Mouse (Mus musculus) liver, embryonic 15.5 days (tissue): ENCODE data around the gene Cuzd1. TPM values are rescaled to one million over a fixed set of nuclear protein-coding genes. Genes with fewer than 3 reads are reported as not detected.
A peak's percentile ranks its signal among the peaks of the same experiment; 100 is the strongest.

Experiments used
- ATAC-seq: fragments of 200-750 bp; cut with Nextera tagmentation; 2 replicates; pipeline ENCODE4 v1.8.0; 2017; ENCODE audit warnings: moderate number of reproducible peaks, mild to moderate bottlenecking, moderate library complexity; ENCODE audit not compliant: insufficient read depth
- H3K27ac ChIP-seq: fragments of 300-500 bp; sonication (generic); replicated peaks from 2 replicates; pipeline ENCODE4 v1.5.1; 2015; ENCODE audit warnings: mild to moderate bottlenecking, inconsistent platforms
- H3K27me3 ChIP-seq: fragments of 300-500 bp; sonication (generic); 2 replicates; pipeline ENCODE4 v1.6.1; 2015; ENCODE audit warnings: mild to moderate bottlenecking, inconsistent platforms
- H3K36me3 ChIP-seq: fragments of 300-500 bp; sonication (generic); replicated peaks from 2 replicates; pipeline ENCODE4 v1.6.1; 2015; ENCODE audit warnings: moderate library complexity, mild to moderate bottlenecking, inconsistent platforms
- H3K4me1 ChIP-seq: fragments of 300-500 bp; sonication (generic); replicated peaks from 2 replicates; pipeline ENCODE4 v1.6.1; 2015; ENCODE audit warnings: inconsistent platforms
- H3K4me2 ChIP-seq: fragments of 300-500 bp; sonication (generic); 2 replicates; pipeline ENCODE4 v1.6.1; 2015; ENCODE audit warnings: moderate library complexity, mild to moderate bottlenecking, inconsistent platforms
- H3K4me3 ChIP-seq: fragments of 300-500 bp; sonication (generic); replicated peaks from 2 replicates; pipeline ENCODE4 v1.5.1; 2015; ENCODE audit warnings: mild to moderate bottlenecking, inconsistent platforms
- H3K9ac ChIP-seq: fragments of 300-500 bp; sonication (generic); 2 replicates; pipeline ENCODE4 v1.6.1; 2015; ENCODE audit warnings: moderate library complexity, mild to moderate bottlenecking, inconsistent platforms
- H3K9me3 ChIP-seq: fragments of 300-500 bp; sonication (generic); replicated peaks from 2 replicates; pipeline ENCODE4 v1.6.1; 2016; ENCODE audit warnings: inconsistent platforms
- WGBS: fragments of 180-500 bp; shearing (Covaris S2); methylation state at CpG from one replicate; pipeline ENCODE4 v1.1.7; 2015; ENCODE audit warnings: mixed read lengths; ENCODE audit not compliant: insufficient replicate concordance; 5-methylcytosine and 5-hydroxymethylcytosine counted together
- polyA plus RNA-seq: library from polyadenylated mRNA; unstranded; fragments of >200 nt; fragmentation: Nextera tagmentation; extraction: Ambion mirVana; gene quantifications from 2 replicates; pipeline ENCODE4 v1.2.1, GENCODE M21; 2015

The Cuzd1 gene
- polyA plus RNA-seq, result not detected in 2 replicates

DNA sequence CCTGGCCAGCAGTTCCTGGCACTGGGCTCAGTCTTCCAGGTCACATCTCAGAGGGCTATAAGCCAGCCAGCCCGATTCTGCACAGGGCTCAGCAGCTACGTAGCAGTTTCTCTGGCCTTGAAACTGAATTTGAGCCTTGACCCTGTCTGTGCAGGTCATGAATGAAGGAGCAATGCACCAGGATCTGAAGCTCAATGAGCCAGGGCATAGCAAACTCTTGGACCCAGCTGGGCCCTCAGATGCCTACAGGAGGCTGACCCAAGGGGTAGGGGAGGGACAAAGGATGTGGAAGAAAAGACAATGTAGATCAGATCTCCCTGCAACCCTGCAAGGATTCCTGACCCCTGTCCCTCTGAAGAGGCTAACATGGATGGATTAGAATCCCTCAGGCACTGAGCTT is at the start of gene Cuzd1:
Cuzd1 (minus strand) TSS at position 101 of the 400 bp plus-strand sequence.
- no peak within 1 kb of the TSS for H3K4me3 ChIP-seq
- no peak within 1 kb of the TSS for H3K27ac ChIP-seq
- no peak for ATAC-seq
- H3K4me2 ChIP-seq, result no peak within 1 kb of the TSS
- H3K9me3 ChIP-seq, result no peaks in the 10 kb centered on the region
- H3K4me1 ChIP-seq, result no peaks in the 10 kb centered on the region
- 69% methylated on average over 2 of the region's 2 CpGs for WGBS
- no peak within 1 kb of the TSS for H3K9ac ChIP-seq
- H3K36me3 ChIP-seq, result no peaks in the 10 kb centered on the region
- no peaks in the 10 kb centered on the region for H3K27me3 ChIP-seq

DNA sequence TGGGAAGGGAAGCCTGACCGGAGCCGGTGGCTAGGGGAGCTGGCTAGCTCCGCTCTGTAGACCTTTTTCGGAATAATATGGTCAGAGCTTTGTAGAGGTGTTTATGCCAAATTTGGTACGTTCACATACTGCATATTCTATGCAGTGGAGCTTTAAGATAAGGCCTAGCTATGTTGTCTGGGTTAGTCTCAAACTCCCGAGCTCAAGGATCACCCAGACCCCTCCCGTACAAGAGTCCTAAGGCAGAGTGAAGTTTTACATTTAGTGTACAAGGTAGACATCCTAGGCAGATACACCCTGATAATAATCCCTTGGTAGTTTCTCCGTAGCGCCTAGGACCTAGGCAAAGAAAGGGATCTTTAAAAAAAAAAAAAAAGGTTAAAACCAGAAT is 49.4 kb upstream of the Cuzd1 start:
- Histone ChIP-seq H3K27me3 (peaks cover 7% of the 10 kb centered on the region), H3K4me2 (peak overlapping the region; percentile 97), H3K9me3 (no peaks in the 10 kb centered on the region), H3K27ac (peak overlapping the region; percentile 93), H3K36me3 (no peaks in the 10 kb centered on the region), H3K4me3 (peak overlapping the region; percentile 84), H3K9ac (peak overlapping the region; percentile 78), H3K4me1 (peaks cover 24% of the 10 kb centered on the region)
- ATAC-seq, result no peak; the same call in 1 of the 2 replicates
- 2% methylated on average over 9 of the region's 9 CpGs for WGBS

DNA sequence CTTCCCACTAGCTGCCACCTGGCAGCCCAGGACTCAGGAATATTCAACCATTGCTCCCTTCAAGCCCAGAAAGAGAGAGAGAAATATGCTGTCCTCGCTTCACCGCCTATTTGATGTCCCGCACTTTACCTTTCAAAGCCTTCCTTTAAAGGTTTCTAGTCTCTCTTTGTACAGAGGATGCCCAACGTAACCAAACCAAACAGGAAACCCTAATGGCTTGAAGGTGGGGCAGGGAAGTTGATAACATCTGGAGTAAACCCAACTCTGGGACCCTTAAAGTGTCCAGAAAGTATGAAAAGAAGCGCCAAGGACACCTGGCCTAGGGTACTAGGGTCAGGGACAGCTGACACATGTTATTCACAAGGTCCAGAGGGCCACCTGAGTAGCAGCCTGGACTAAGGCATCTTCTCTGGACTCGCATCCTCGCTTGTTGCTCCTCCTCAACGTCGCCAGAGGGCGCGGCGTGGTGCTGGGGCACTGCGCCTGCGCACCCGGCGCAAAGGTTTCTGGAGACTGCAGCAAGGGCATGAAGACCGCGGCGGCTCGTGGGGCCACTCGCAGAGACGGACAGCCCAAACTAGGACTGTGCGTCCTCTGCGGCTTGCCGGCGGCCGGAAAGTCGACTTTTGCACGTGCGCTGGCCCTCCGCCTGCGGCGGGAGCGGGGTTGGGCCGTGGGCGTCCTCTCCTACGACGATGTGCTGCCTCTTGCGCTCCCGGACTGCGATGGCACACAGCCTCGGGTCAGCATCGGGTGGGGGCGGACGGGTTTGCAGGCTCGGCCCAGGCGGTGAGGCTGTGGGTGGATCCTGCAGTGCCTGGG is 48.8 kb upstream of the Cuzd1 start, which contains the start of gene Pstk:
Pstk (plus strand) TSS at position 494 of the 822 bp plus-strand sequence.
- Histone ChIP-seq H3K4me2 (peak within 1 kb of the TSS; percentile 97), H3K9me3 (no peaks in the 10 kb centered on the region), H3K27ac (peak within 1 kb of the TSS; percentile 93), H3K4me1 (peaks cover 24% of the 10 kb centered on the region), H3K36me3 (no peaks in the 10 kb centered on the region), H3K27me3 (peaks cover 7% of the 10 kb centered on the region), H3K4me3 (peak within 1 kb of the TSS; percentile 84), H3K9ac (peak within 1 kb of the TSS; percentile 78)
- ATAC-seq, result peak; percentile 95
- 1% methylated on average over 47 of the region's 47 CpGs for WGBS

DNA sequence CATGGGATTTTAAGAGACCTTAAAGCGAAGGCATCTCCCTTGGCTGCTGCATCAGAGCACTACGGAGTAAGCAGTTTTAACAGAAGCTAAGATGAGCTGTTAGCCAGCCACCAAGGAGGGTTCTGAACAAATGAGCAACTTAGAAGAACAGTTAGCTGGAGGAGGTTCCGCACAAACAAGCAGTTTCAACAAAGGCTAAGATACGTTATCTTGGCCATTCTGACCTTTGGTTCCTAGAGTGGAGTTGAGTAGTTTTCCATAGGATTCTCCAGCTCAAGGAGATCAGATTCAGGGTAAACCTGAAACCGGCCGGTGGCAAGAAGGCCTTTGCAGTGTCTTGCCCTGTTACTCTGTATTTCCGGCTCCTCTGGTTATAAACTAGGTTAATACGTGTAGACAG is 42.0 kb upstream of the Cuzd1 start:
- WGBS, result 92% methylated on average over 8 of the region's 8 CpGs
- Histone ChIP-seq H3K27ac (no peak overlapping the region), H3K9ac (no peak overlapping the region), H3K4me2 (no peak overlapping the region), H3K4me3 (no peak overlapping the region), H3K9me3 (no peaks in the 10 kb centered on the region), H3K36me3 (0 out of 2 replicates have a peak, but pooled peaks cover 9% of the 10 kb centered on the region), H3K27me3 (peaks cover 10% of the 10 kb centered on the region), H3K4me1 (peaks cover 22% of the 10 kb centered on the region)
- no peak for ATAC-seq

DNA sequence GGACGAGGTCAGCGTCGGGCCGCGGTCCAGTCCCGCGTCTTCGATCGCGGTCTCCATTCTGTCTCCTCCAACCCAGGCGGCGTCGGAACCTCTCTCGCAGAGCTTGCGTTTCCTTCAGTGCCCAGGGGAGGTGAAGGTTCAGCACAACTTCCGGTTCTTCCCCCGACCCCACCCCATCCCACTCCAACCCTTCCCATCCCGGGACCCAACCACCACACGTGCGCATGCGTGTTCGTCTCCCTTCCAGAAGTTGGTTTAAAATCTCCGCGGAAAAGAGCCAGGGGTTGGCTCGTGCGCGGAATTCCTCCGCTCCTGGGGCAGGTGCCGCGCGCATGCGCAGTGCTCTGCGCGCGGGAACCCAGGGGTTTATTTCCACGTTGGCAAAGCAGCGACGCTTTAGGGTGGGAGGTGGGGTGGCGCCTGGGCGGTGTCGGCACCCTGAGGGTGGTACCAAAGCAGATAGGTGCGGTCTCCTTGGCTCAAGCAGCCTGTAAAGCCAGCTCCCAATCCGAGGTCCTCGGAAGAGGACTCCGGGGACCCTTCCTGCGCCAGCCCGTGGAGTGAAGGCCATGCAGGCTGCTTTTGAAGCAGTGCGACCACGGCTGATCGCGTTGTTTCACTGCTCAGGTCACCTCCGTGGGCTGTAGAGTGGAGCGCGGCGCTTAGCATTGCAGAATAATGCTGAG is 40.7 kb upstream of the Cuzd1 start, which contains the start of gene 2310057M21Rik:
2310057M21Rik (minus strand) TSS at position 145 of the 686 bp plus-strand sequence.
- Histone ChIP-seq H3K9me3 (no peaks in the 10 kb centered on the region), H3K36me3 (peaks cover 22% of the 10 kb centered on the region), H3K4me2 (peak within 1 kb of the TSS; percentile 95), H3K27ac (peak within 1 kb of the TSS; percentile 91), H3K9ac (peak within 1 kb of the TSS; percentile 92), H3K4me3 (peak within 1 kb of the TSS; percentile 98), H3K4me1 (peaks cover 22% of the 10 kb centered on the region), H3K27me3 (peaks cover 10% of the 10 kb centered on the region)
- WGBS, result under 1% methylated on average over 55 of the region's 55 CpGs
- ATAC-seq, result peak; percentile 94

DNA sequence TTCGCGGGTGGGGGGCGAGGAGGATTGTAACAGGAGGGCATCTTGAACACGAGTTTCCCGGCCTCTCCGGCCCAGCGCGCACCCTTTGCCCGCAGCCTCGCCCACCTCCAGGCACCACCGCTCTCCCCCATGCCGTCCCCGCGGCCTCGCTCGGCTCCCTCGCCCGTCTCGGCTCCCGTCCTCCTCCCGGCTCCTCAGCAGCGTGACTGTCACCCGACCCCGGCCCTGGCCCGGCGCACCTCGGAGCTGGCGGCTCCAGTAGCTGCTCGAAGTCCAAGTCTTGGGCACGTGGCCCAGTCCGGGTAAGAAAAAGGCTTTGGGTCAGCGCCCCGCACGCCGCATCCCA is 40.1 kb upstream of the Cuzd1 start:
- Histone ChIP-seq H3K4me3 (peak overlapping the region; percentile 98), H3K27me3 (peaks cover 7% of the 10 kb centered on the region), H3K27ac (peak overlapping the region; percentile 91), H3K36me3 (peaks cover 27% of the 10 kb centered on the region), H3K4me1 (peaks cover 22% of the 10 kb centered on the region), H3K9ac (peak overlapping the region; percentile 92), H3K4me2 (peak overlapping the region; percentile 95), H3K9me3 (no peaks in the 10 kb centered on the region)
- WGBS, result under 1% methylated on average over 35 of the region's 35 CpGs
- ATAC-seq, result peak; percentile 67

DNA sequence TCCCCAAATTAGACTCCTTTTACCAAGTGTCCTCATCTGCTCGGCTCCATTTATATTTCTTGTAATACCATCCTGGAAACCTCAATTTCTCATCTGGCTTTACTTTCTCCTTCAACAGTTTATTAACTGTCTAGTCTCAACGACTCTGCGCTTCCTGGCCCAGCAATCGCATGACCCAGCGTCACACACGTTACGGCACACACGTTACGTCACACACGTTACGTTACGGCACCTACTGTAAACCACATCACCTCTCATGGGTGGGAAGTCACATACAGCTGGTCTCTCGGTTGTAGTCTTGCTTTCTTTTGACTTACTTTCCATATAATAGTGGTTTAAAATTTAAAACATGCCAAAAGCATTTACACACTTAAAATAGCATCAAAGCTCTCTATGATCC is 34.0 kb upstream of the Cuzd1 start:
- Histone ChIP-seq H3K27ac (no peak overlapping the region), H3K27me3 (no peaks in the 10 kb centered on the region), H3K4me3 (no peak overlapping the region), H3K4me2 (no peak overlapping the region), H3K9me3 (no peaks in the 10 kb centered on the region), H3K36me3 (peaks cover 65% of the 10 kb centered on the region), H3K4me1 (peaks cover 3% of the 10 kb centered on the region), H3K9ac (no peak overlapping the region)
- no peak for ATAC-seq
- 80% methylated on average over 13 of the region's 13 CpGs for WGBS

DNA sequence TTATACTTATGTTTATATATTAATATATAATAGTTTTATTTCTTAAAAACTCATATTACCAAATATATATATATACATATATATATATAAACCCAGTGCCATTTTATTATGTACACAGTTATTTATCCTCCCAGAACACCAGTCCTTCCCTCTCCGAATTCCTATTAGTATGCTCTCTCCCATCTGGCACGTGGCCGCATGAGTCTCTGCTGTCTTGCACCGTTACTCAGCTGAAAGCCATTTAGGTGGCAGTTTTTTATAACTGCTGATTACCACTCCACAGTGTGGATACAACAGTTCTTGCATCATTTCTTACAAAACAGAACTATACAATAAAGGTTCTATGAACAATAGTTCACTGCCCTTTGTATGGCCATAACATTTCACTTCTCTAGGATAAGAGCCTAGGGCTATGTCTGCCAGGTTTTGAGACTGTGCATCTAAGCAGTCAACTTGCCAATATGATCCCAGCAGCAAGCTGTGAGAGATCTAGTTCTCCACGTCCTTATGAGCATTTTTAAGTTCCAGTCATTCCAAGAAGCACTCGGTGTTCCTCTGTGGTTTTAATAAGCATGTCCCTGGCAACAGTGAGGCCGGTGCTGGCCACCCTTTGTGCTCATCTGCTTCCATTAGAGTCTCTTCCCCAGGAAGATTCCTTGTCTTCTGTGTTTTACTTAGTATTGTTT is 23.9 kb upstream of the Cuzd1 start:
- Histone ChIP-seq H3K4me2 (no peak overlapping the region), H3K4me1 (no peaks in the 10 kb centered on the region), H3K4me3 (no peak overlapping the region), H3K27me3 (no peaks in the 10 kb centered on the region), H3K27ac (no peak overlapping the region), H3K9me3 (no peaks in the 10 kb centered on the region), H3K9ac (no peak overlapping the region), H3K36me3 (peaks cover 57% of the 10 kb centered on the region)
- no peak for ATAC-seq
- WGBS, result 84% methylated on average over 7 of the region's 7 CpGs

DNA sequence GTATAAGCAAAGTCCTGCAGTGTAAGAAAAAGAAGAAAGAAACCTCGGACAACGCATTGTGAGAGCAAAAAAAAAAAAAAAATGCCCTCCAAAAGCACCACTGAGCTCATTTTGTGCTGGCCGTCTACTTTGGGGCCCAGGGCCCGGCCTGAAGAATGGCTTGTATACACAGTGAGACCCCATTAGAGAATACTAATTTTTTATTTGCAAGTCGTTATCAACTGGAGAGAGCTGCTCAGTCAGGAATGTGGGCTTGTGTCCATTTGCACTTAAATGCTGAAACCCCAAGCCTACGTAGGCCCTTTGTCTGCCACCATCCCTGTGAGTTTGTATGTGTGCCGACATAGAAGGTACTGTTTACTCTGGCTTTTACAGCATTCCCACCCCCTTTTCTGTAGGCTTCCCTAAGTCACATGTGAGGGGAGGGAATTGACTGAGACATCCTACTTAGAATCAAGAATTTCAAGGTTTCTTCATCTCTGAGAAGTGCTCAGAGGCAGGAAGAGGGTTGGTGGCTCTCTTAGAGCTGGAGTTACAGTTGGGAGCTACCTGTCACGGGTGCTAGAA is 15.5 kb upstream of the Cuzd1 start:
- Histone ChIP-seq H3K27me3 (no peaks in the 10 kb centered on the region), H3K9ac (no peak overlapping the region), H3K9me3 (no peaks in the 10 kb centered on the region), H3K4me1 (no peaks in the 10 kb centered on the region), H3K4me2 (no peak overlapping the region), H3K4me3 (no peak overlapping the region), H3K27ac (no peak overlapping the region), H3K36me3 (peaks cover 28% of the 10 kb centered on the region)
- no peak for ATAC-seq
- WGBS, result 65% methylated on average over 8 of the region's 8 CpGs

DNA sequence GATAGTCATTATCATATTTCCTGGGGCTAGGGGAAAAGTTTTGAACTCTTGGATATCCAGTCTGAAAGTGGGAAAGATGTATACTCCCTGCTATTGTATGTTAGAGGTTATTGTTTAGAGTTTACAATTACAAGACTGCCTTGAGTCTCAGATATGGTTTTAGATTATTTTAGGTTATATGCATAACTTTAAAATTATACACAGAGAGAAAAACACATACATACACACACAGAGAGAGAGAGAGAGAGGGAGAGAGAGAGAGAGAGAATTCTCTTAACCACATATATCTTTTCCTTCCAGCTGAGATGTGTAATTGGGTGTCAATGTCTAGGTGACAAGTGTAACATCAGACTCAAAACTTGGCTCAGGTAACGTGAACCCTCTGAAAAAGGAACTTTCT is 11.5 kb upstream of the Cuzd1 start, which contains the start of gene Fam24a:
Fam24a (plus strand) TSS at position 301 of the 400 bp plus-strand sequence.
- 40% methylated on average over 1 of the region's 1 CpGs for WGBS

More for the DNA sequence above, 11.5 kb upstream of the Cuzd1 start, which contains the start of gene Fam24a:
- Histone ChIP-seq H3K36me3 (0 out of 2 replicates have a peak, but pooled peaks cover 4% of the 10 kb centered on the region), H3K4me2 (no peak within 1 kb of the TSS), H3K9ac (no peak within 1 kb of the TSS), H3K4me3 (no peak within 1 kb of the TSS), H3K9me3 (no peaks in the 10 kb centered on the region), H3K27me3 (no peaks in the 10 kb centered on the region), H3K4me1 (no peaks in the 10 kb centered on the region), H3K27ac (no peak within 1 kb of the TSS)
- no peak for ATAC-seq
